Mouse (Mus musculus): ENCODE results near the gene Cd177. TPM values are rescaled to one million over a fixed set of nuclear protein-coding genes. Genes with fewer than 3 reads are reported as not detected.
A peak's percentile ranks its signal among the peaks of the same experiment; 100 is the strongest.
"Not testable (repeated sequence)": the region's sequence is repeated elsewhere in the genome, so short reads cannot be mapped to it uniquely, and the experiment has no call there.

Cd177 gene
- total RNA-seq (2021) (under 1 TPM in 1 of 2 experiments, not detected in 1; 0.14 TPM), polyA plus RNA-seq (2012; rRNA removed) (0.29 and 0.76 TPM in 2 replicates)
- long read RNA-seq, result 0 reads

DNA sequence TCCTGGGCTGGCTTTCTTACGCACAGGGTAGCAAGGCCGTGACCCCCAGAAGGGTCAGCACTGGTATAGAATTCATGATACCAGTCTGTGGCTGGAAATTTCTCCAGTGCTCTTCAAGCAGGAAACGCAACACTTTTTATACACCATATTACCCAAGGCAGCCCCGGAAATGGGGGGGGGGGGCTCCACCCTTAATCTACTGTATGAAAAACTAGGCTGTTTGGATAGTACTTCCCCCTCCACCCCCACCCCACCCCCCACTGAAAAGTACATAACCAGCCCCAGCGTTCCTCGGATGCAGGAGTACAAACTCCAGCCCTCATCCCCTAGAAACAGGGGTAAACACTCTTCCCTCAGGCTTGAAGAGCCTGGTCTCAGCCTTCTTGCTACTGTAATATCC lies at the start of gene Cd177:
Gene Cd177, minus strand, starts transcription at position 101 of the 400 bp plus-strand sequence.
- Histone ChIP-seq H3K36me3 (ENCODE audit: control insufficient read depth, insufficient read depth, low read length) (no peaks in the 10 kb centered on the region), H3K27me3 (ENCODE audit: control insufficient read depth, insufficient read depth, low read length) (no peaks in the 10 kb centered on the region), H3K4me1 (ENCODE audit: control insufficient read depth, insufficient read depth, low read length) (no peaks in the 10 kb centered on the region), H3K27ac (no peak within 1 kb of the TSS), H3K9ac (ENCODE audit: low read depth, low read length) (no peak within 1 kb of the TSS), H3K79me2 (replicated peaks; ENCODE audit: control insufficient read depth, insufficient read depth, low read length) (no peaks in the 10 kb centered on the region), H3K4me3 (no peak within 1 kb of the TSS)
- WGBS, result 63% methylated on average over 6 of the region's 6 CpGs
- no peak for DNase-seq
- intact Hi-C loops (cut with DNase I), result no loop called here
- TF ChIP-seq POLR2A (IDR thresholded peaks at IDR 0.05; ENCODE audit: insufficient read depth, low read depth, low read length), result no peak
- no peak for TF ChIP-seq CTCF (IDR thresholded peaks at IDR 0.05)
- TF ChIP-seq EP300 (IDR thresholded peaks at IDR 0.05; ENCODE audit: insufficient read depth, low read depth, low read length), result no peak

DNA sequence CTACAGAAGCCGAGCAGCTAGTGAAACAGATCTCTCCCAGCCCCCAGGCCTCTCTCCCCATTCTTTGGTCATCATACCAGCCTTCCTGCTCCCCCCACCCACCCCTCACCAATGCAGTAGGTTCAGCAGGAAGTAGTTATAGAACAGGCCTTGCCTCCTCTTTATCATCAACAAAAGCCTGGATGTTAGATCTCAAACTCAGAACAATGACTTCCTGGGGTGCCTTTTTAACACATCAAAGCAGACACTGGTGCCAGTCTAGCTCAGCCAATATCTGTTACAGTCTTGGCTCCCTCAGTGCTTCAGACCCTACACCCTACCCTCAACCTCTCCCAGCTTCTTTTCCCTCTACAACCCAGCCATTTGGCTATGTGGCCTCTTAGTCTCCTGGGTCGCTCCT lies 48.9 kb upstream of the Cd177 start:
- TF ChIP-seq EP300 (IDR thresholded peaks at IDR 0.05; ENCODE audit: insufficient read depth, low read depth, low read length), result no peak
- TF ChIP-seq POLR2A (IDR thresholded peaks at IDR 0.05; ENCODE audit: insufficient read depth, low read depth, low read length), result no peak
- TF ChIP-seq CTCF (IDR thresholded peaks at IDR 0.05), result no peak
- Histone ChIP-seq H3K9ac (ENCODE audit: low read depth, low read length) (no peak overlapping the region), H3K36me3 (ENCODE audit: control insufficient read depth, insufficient read depth, low read length) (no peaks in the 10 kb centered on the region), H3K79me2 (replicated peaks; ENCODE audit: control insufficient read depth, insufficient read depth, low read length) (no peaks in the 10 kb centered on the region), H3K4me3 (no peak overlapping the region), H3K4me1 (ENCODE audit: control insufficient read depth, insufficient read depth, low read length) (no peaks in the 10 kb centered on the region), H3K27me3 (ENCODE audit: control insufficient read depth, insufficient read depth, low read length) (no peaks in the 10 kb centered on the region), H3K27ac (no peak overlapping the region)
- DNase-seq, result no peak
- intact Hi-C loops (cut with DNase I), result loop anchor here (10.0 kb wide), 1 partner anchor 636 kb away; no protein-coding TSS in a partner anchor
- WGBS, result 19% methylated on average over 2 of the region's 2 CpGs

DNA sequence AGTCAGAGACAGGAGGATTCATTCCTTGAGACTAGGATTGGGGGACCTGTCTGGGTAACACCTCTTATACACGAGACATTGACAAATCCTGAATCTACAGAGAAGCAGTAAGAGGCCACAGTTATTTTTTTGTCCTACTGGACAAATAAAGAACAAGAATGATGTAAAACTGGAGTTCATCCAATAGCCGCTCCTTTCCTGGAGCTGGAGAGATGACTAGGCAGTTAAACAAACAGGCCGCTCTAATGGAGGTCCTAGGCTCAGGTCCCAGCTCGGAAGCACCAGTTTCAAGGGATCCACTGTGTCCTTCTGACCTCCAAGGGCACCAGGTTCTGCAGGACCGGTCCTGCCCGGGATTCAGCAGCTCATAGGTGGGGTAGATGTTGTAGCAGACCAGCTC lies 44.7 kb upstream of the Cd177 start:
- Histone ChIP-seq H3K9ac (ENCODE audit: low read depth, low read length) (no peak overlapping the region), H3K79me2 (replicated peaks; ENCODE audit: control insufficient read depth, insufficient read depth, low read length) (no peaks in the 10 kb centered on the region), H3K4me1 (ENCODE audit: control insufficient read depth, insufficient read depth, low read length) (no peaks in the 10 kb centered on the region), H3K4me3 (no peak overlapping the region), H3K27me3 (ENCODE audit: control insufficient read depth, insufficient read depth, low read length) (no peaks in the 10 kb centered on the region), H3K27ac (no peak overlapping the region), H3K36me3 (ENCODE audit: control insufficient read depth, insufficient read depth, low read length) (no peaks in the 10 kb centered on the region)
- DNase-seq, result peak in 1 of 2 experiments; percentile 21
- TF ChIP-seq CTCF (IDR thresholded peaks at IDR 0.05) (no peak), POLR2A (IDR thresholded peaks at IDR 0.05; ENCODE audit: insufficient read depth, low read depth, low read length) (no peak), EP300 (IDR thresholded peaks at IDR 0.05; ENCODE audit: insufficient read depth, low read depth, low read length) (no peak)
- 38% methylated on average over 6 of the region's 6 CpGs for WGBS
- intact Hi-C loops (cut with DNase I), result loop anchor here (10.0 kb wide), 1 partner anchor 640 kb away; no protein-coding TSS in a partner anchor

DNA sequence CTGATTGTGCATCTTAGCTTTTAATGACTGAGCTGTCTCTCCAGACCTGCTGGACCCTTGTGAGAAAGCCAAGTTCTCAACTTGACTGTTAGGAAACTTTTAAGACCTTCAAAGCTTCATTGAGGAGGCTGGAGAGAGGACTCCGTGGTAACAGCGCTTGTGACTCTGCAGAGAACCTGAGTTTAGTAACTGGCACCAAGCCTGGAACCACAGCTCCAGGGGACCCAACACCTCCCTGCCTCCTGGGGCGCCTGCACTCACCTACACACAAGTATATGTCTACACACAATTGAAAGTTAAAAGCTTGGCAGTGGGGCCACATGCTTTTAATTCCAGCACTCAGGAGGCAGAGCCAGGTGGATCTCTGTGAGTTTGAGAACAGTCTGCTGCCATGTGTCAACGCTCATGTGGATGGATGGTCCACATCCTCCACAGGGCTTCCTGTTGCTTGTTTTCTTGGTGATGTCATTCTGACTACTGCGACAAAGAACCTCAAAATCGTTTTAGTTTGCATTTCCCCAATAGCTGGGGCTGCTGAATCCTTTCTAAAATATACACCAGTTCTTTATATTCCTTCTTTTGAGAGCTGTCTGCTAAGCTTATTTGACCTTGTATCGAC lies 42.1 kb upstream of the Cd177 start:
- WGBS, result 46% methylated on average over 7 of the region's 7 CpGs
- Histone ChIP-seq H3K4me3 (no peak overlapping the region), H3K27ac (no peak overlapping the region), H3K79me2 (replicated peaks; ENCODE audit: control insufficient read depth, insufficient read depth, low read length) (no peaks in the 10 kb centered on the region), H3K9ac (ENCODE audit: low read depth, low read length) (no peak overlapping the region), H3K27me3 (ENCODE audit: control insufficient read depth, insufficient read depth, low read length) (no peaks in the 10 kb centered on the region), H3K36me3 (ENCODE audit: control insufficient read depth, insufficient read depth, low read length) (no peaks in the 10 kb centered on the region), H3K4me1 (ENCODE audit: control insufficient read depth, insufficient read depth, low read length) (no peaks in the 10 kb centered on the region)
- intact Hi-C loops (cut with DNase I), result loop anchor here (10.0 kb wide), 1 partner anchor 643 kb away; no protein-coding TSS in a partner anchor
- TF ChIP-seq EP300 (IDR thresholded peaks at IDR 0.05; ENCODE audit: insufficient read depth, low read depth, low read length) (no peak), CTCF (IDR thresholded peaks at IDR 0.05) (no peak), POLR2A (IDR thresholded peaks at IDR 0.05; ENCODE audit: insufficient read depth, low read depth, low read length) (no peak)
- DNase-seq, result no peak

DNA sequence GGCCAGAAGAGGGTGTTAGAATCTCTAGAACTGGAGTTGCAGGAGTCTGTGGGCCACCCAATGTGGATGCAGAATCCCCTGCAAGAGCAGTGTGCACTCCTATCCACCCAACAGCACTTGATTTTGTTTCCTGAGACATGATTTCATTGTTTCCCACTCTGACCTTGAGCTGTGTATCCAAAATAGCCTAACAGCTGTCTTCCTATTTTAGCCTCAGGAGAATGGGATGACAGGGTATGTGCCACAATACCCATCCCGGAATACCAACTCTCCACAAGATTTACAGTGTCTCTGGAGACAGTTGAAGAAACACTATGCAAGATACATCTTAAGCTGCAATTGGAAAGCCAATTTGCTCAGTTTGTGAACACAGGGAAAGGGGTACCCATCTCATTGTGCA lies 37.8 kb upstream of the Cd177 start:
- intact Hi-C loops (cut with DNase I), result no loop called here
- WGBS, result 78% methylated on average over 1 of the region's 1 CpGs

DNA sequence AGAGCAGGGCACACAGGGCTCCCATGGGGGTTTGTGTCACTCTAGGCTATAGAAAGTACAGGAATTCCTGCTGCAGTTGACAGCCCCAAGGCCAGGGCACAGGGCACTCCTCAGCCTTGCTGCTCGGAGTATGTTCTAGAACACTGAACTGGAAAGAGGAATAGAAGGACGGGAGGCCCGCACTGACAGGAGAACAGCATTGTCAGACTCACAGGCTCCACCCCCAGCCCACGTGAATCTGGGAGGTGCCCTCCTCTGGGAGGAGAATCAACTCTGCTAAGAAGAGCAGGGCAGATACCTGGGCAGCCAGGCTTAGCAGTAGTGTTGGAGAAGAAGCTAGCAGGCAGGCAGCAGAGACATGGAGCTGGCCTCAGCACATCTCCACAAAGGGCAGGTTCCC lies 16.8 kb upstream of the Cd177 start, which contains the start of gene Ceacam10:
Gene Ceacam10, plus strand, starts transcription at position 289 of the 400 bp plus-strand sequence.
- H3K9ac ChIP-seq (ENCODE audit: low read depth, low read length); intact Hi-C loops (cut with DNase I); H3K27me3 ChIP-seq (ENCODE audit: control insufficient read depth, insufficient read depth, low read length); H3K4me1 ChIP-seq (ENCODE audit: control insufficient read depth, insufficient read depth, low read length); H3K4me3 ChIP-seq; H3K36me3 ChIP-seq (ENCODE audit: control insufficient read depth, insufficient read depth, low read length); H3K79me2 ChIP-seq (replicated peaks; ENCODE audit: control insufficient read depth, insufficient read depth, low read length): not testable (repeated sequence)
- WGBS, result 31% methylated on average over 4 of the region's 4 CpGs
- peak in 1 of 2 experiments; percentile 22 for DNase-seq
- H3K27ac ChIP-seq, result peak within 1 kb of the TSS; percentile 45; the same call in 1 of the 2 replicates

More for the DNA sequence above, 37.8 kb upstream of the Cd177 start:
- no peaks in the 10 kb centered on the region for H3K27me3 ChIP-seq (ENCODE audit: control insufficient read depth, insufficient read depth, low read length)
- H3K79me2 ChIP-seq (replicated peaks; ENCODE audit: control insufficient read depth, insufficient read depth, low read length), result no peaks in the 10 kb centered on the region
- H3K27ac ChIP-seq, result no peak overlapping the region
- H3K9ac ChIP-seq (ENCODE audit: low read depth, low read length), result no peak overlapping the region
- no peaks in the 10 kb centered on the region for H3K36me3 ChIP-seq (ENCODE audit: control insufficient read depth, insufficient read depth, low read length)
- TF ChIP-seq CTCF (IDR thresholded peaks at IDR 0.05) (no peak), POLR2A (IDR thresholded peaks at IDR 0.05; ENCODE audit: insufficient read depth, low read depth, low read length) (no peak), EP300 (IDR thresholded peaks at IDR 0.05; ENCODE audit: insufficient read depth, low read depth, low read length) (no peak)
- H3K4me3 ChIP-seq, result no peak overlapping the region
- no peaks in the 10 kb centered on the region for H3K4me1 ChIP-seq (ENCODE audit: control insufficient read depth, insufficient read depth, low read length)
- no peak for DNase-seq

Measured in heart, adult 2 months (tissue).